Mouse (Mus musculus): Measurements from ENCODE around the gene Ak1. TPM values are rescaled to one million over a fixed set of nuclear protein-coding genes. Genes with fewer than 3 reads are reported as not detected.

Ak1 gene
- polyA plus RNA-seq, 1 experiment from 2014 or later: 79.6 TPM

DNA sequence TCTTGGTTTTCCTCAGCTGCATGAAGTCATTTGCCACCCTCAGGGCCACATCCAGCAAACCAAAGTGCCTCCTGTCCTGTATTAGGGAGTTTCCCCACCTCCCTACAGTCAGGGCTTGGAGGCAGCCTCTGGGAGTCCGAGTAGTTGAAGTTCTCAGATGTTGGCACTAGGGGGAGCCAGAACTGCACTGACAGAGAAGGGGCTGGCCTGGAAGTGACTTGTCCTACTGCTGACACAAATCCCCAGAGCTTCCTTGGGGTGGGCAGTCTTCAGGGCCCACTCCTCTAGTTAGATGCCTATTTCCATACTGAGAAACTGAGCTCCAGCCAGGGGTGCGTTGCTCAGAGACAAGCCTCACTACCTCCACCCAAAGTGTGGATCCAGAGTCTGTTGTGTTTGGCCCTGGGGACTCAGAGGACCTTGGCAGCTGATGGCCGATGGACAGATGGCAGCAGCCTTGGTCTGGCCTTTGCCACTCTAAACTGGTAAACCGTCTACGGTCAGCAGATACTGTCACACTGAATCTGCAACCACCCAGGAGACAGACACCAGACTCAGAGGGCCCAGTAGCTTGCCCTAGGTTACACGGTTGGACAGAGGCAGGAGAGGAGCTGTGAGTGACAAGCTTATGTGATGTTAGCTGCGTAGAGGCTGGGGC is 10.3 kb downstream of the Ak1 start:
- Histone ChIP-seq H3K36me3 (peaks cover 6% of the 10 kb centered on the region; the same call in 1 of the 2 replicates), H3K4me2 (replicated peaks) (no peak overlapping the region), H3K27me3 (no peaks in the 10 kb centered on the region), H3K4me1 (peaks cover 23% of the 10 kb centered on the region), H3K27ac (replicated peaks) (no peak overlapping the region), H3K4me3 (no peak overlapping the region), H3K9me3 (no peaks in the 10 kb centered on the region), H3K9ac (replicated peaks) (no peak overlapping the region)
- WGBS: 57% methylated on average over 7 of the region's 7 CpGs
- peak; percentile 14; the same call in 1 of the 2 replicates for ATAC-seq (replicated peaks)

DNA sequence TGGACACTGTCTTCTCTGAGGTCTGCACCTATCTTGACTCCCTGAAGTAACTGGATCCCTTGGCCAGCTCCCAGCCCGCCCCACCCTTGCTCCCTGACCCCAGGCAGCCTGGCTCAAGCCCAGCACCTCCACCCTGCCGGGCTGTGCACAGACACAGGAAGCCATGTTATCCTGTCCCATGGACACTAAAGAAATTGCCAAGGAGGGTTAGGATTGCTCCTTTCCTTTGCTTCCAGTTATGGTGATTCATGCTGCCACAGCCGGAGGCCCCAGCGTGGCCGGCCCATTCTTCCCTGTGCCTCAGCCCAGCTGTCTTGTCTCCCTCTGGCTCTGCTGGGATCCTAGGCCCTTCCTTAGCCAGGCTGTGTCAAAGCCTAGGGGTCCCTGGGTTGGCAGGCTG is 12.1 kb downstream of the Ak1 start:
- no peak for ATAC-seq (replicated peaks)
- no peak overlapping the region for H3K4me3 ChIP-seq
- H3K9me3 ChIP-seq: no peaks in the 10 kb centered on the region
- peaks cover 10% of the 10 kb centered on the region for H3K4me1 ChIP-seq
- no peak overlapping the region for H3K9ac ChIP-seq (replicated peaks)
- H3K4me2 ChIP-seq (replicated peaks): no peak overlapping the region
- 77% methylated on average over 5 of the region's 5 CpGs for WGBS
- no peaks in the 10 kb centered on the region for H3K27me3 ChIP-seq
- no peak overlapping the region for H3K27ac ChIP-seq (replicated peaks)
- H3K36me3 ChIP-seq: peaks cover 6% of the 10 kb centered on the region; the same call in 1 of the 2 replicates

DNA sequence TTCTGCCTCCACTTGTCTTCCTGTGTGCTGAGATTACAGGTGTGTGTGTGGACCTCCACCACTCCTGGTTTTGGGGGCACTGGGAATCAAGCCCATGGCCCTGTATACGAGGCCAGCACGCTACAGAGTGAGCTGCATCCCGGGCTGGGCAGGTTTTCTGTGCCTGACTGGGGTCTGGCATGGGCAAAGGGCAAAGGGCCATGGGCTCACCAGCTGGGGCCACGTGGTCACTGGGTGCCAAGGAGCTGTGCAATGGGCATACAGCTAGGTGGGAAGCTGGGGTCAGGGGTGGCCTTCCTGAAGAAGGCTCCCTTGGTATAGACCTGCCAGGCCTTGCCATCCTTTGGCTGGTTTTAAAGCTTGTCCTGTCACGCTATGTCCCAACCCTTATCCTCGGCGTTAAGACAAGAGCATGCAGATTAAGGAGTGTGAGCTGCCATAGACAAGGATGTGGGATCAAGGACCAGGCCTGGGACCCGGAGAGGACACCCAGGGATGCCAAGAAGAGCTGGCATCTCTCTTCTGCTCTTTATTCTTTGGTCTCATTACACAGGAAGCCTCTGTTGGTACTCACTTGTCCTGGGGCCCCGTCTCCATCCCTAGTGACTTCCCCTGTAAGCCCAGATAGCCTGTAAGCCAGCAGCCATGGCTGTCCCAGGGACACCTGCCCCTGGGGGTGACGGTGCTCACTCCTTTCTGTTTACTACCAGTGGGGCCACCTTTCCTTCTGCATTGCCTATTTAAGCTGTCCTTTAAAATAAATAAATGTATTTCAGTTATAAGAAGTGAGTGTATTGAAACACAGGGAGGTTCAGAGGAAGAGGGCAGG is 12.9 kb downstream of the Ak1 start:
- 87% methylated on average over 10 of the region's 10 CpGs for whole genome bisulfite sequencing
- ATAC-seq (replicated peaks): no peak
- Histone ChIP-seq H3K9me3 (no peaks in the 10 kb centered on the region), H3K36me3 (peaks cover 6% of the 10 kb centered on the region; the same call in 1 of the 2 replicates), H3K4me1 (peaks cover 2% of the 10 kb centered on the region), H3K27ac (replicated peaks) (no peak overlapping the region), H3K4me2 (replicated peaks) (no peak overlapping the region), H3K27me3 (no peaks in the 10 kb centered on the region), H3K9ac (replicated peaks) (no peak overlapping the region), H3K4me3 (no peak overlapping the region)

DNA sequence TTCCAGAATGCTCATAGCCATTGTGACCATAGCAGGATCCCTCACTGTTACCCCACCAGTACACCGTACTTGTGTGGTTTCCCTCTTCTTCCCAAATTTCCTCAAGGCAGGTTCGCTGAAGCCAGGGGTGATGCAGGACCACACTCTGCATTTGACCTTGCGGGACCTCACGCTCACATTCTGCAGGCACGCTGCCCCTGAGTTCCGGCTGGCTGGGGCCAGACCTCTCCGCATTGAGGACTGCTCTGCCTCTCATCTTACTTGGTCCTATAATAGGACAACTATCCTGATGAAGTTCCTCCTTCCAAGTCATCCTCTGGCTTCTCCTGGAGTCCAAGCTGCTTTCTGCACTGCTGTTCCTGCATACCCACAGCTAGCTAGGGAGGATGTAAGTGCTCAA is 15.1 kb downstream of the Ak1 start:
- no peak overlapping the region for H3K4me3 ChIP-seq
- peaks cover 6% of the 10 kb centered on the region; the same call in 1 of the 2 replicates for H3K36me3 ChIP-seq
- no peaks in the 10 kb centered on the region for H3K4me1 ChIP-seq
- no peak for ATAC-seq (replicated peaks)
- WGBS: 92% methylated on average over 7 of the region's 7 CpGs
- no peak overlapping the region for H3K4me2 ChIP-seq (replicated peaks)
- no peaks in the 10 kb centered on the region for H3K9me3 ChIP-seq
- H3K27ac ChIP-seq (replicated peaks): no peak overlapping the region
- H3K27me3 ChIP-seq: no peaks in the 10 kb centered on the region
- no peak overlapping the region for H3K9ac ChIP-seq (replicated peaks)

DNA sequence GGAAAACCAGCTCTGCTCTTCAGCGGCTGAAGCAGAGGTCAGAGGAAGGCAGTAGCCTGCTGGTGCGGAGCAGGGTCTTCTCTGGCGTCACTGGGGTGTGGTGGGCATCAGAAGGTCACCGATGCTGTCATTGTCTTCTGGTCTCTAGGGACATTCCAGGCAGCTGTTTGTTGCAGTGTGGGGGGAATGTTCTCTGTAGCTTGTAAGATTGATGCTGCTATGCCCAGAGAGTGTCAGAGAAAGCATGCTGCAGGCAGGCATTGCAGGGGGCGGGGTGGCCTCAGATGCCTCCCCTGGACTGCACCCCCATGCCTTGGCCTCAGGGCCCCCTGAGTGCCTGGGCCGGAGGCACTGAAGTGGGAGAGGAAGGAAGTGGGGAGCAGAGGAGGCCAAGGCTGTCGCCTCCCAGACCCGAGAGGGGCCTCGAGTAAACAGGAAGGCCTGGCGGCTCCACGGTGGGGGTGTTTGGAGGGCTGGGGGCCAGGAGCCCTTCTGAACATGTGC is 16.3 kb downstream of the Ak1 start:
- no peak for ATAC-seq (replicated peaks)
- no peak overlapping the region for H3K27ac ChIP-seq (replicated peaks)
- H3K27me3 ChIP-seq: no peaks in the 10 kb centered on the region
- no peaks in the 10 kb centered on the region for H3K4me1 ChIP-seq
- H3K4me2 ChIP-seq (replicated peaks): no peak overlapping the region
- peaks cover 6% of the 10 kb centered on the region; the same call in 1 of the 2 replicates for H3K36me3 ChIP-seq
- H3K9ac ChIP-seq (replicated peaks): no peak overlapping the region
- WGBS: 57% methylated on average over 11 of the region's 11 CpGs
- no peak overlapping the region for H3K4me3 ChIP-seq
- H3K9me3 ChIP-seq: no peaks in the 10 kb centered on the region

DNA sequence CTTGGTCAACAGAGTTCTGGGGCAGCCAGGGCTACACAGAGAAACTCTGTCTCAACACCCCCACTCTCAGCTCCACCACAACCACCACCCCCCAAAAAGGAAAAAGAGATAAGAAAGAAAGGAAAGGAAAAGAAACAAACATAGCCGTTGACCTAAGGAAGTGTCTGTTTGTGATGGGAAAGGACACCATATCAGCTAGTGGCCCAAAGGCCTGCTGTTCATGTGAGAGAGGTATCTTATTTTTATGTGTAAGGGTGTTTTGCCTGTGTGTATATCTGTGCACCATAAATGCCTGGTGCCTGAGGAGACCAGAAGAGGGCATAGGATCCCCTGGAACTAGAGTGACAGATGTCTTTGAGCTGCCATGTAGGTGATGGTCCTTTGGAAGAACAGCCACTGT is 18.1 kb downstream of the Ak1 start:
- Histone ChIP-seq H3K36me3 (no peaks in the 10 kb centered on the region), H3K27ac (replicated peaks) (no peak overlapping the region), H3K4me3 (no peak overlapping the region), H3K9me3 (no peaks in the 10 kb centered on the region), H3K27me3 (no peaks in the 10 kb centered on the region), H3K9ac (replicated peaks) (no peak overlapping the region), H3K4me1 (no peaks in the 10 kb centered on the region), H3K4me2 (replicated peaks) (no peak overlapping the region)
- no peak for ATAC-seq (replicated peaks)
- 91% methylated on average over 1 of the region's 1 CpGs for WGBS

DNA sequence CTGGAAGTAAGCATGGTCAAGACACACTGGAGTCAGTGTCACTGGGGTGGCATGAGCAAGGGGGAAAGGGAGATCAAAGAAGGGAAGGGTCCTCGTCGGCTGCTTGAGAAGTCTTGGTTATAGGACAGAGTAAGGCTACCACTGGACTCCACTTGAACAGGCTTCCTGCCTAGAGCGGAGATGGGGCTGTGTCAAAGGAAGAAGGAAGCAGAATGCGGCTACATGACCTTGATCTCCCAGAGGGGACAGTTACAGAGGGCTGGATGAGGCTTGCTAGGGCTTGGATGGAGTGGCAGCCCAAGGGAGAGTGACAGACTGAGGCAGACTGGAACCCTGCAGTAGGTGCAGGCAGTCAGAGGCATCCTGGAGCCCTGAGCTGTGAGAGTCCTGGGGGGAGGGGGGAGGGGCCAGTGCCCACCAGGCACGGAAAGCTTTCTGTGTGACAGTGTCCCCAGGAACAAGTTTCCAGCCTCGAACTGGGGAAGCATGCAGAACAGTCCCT is 19.0 kb downstream of the Ak1 start:
- no peak overlapping the region for H3K27ac ChIP-seq (replicated peaks)
- no peak overlapping the region for H3K9ac ChIP-seq (replicated peaks)
- no peak overlapping the region for H3K4me2 ChIP-seq (replicated peaks)
- no peak for ATAC-seq (replicated peaks)
- H3K4me3 ChIP-seq: no peak overlapping the region
- no peaks in the 10 kb centered on the region for H3K27me3 ChIP-seq
- no peaks in the 10 kb centered on the region for H3K9me3 ChIP-seq
- WGBS: 69% methylated on average over 6 of the region's 6 CpGs
- no peaks in the 10 kb centered on the region for H3K36me3 ChIP-seq
- H3K4me1 ChIP-seq: no peaks in the 10 kb centered on the region

DNA sequence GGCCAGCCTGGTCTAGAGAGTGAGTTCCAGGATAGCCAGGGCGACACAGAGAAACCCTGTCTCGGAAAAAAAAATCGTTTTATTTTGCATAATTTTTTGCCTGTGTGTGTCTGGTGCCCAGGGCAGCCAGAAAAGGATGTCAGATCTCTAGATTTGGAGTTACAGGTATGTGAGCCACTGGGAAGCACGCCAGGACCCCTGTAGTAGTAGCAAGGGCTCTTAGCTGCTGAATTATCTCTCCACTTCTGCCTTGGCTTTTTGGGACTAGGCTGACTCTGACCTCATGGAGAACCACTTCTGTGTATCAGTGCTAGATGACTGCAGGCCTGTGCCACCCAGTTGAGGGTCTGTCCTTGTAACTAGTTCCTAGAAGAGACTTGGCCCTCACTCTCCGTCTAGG is 20.3 kb downstream of the Ak1 start:
- Histone ChIP-seq H3K9me3 (no peaks in the 10 kb centered on the region), H3K36me3 (no peaks in the 10 kb centered on the region), H3K4me2 (replicated peaks) (no peak overlapping the region), H3K4me3 (no peak overlapping the region), H3K9ac (replicated peaks) (no peak overlapping the region), H3K27ac (replicated peaks) (no peak overlapping the region), H3K4me1 (no peaks in the 10 kb centered on the region), H3K27me3 (no peaks in the 10 kb centered on the region)
- 76% methylated on average over 5 of the region's 5 CpGs for WGBS
- no peak for ATAC-seq (replicated peaks)

DNA sequence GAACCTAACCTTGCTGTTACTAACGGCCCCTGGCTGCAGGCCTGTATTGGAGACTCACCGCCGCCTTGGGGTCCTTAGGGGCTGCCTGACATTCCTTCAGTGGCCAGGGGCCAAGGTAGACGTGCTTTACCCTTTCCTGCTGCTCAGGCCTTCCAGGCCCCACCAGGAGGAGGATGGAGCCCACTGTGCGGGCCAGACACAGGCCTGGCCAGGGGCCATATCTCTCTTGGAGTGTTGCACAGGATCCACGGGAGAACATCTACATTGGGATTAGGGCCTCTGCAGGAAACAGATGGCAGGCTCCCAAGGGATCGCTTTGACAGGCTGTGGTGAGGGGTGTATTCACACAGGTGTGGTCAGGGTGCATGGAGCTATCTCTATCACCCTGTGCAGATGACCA is 21.3 kb downstream of the Ak1 start:
- no peak for ATAC-seq (replicated peaks)
- Histone ChIP-seq H3K9me3 (no peaks in the 10 kb centered on the region), H3K9ac (replicated peaks) (no peak overlapping the region), H3K4me2 (replicated peaks) (no peak overlapping the region), H3K27me3 (no peaks in the 10 kb centered on the region), H3K4me3 (no peak overlapping the region), H3K27ac (replicated peaks) (no peak overlapping the region), H3K36me3 (no peaks in the 10 kb centered on the region), H3K4me1 (no peaks in the 10 kb centered on the region)
- WGBS: 63% methylated on average over 7 of the region's 7 CpGs

DNA sequence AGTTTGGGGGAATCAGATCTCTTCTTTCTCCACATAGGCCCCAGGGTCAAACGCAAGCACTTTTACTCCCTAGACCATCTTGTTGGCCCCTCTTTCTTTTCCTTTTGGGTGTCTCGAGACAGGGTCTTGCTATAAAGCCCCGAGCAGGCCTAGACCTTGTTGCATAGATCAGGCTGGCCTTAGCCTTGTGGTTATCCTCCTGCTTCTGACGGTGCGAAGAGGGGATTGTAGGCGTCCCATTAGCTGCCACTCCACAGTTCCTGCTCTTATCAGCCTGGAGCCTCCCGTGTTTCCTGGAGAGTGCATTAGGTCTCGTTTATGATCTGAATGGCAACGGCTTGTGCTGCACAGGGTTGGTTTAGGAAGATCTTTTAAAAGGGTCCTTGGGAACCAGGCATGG is 22.5 kb downstream of the Ak1 start:
- Histone ChIP-seq H3K36me3 (no peaks in the 10 kb centered on the region), H3K27ac (replicated peaks) (no peak overlapping the region), H3K9me3 (no peaks in the 10 kb centered on the region), H3K9ac (replicated peaks) (no peak overlapping the region), H3K4me2 (replicated peaks) (no peak overlapping the region), H3K4me1 (no peaks in the 10 kb centered on the region), H3K27me3 (no peaks in the 10 kb centered on the region), H3K4me3 (no peak overlapping the region)
- 80% methylated on average over 9 of the region's 9 CpGs for WGBS
- no peak for ATAC-seq (replicated peaks)

DNA sequence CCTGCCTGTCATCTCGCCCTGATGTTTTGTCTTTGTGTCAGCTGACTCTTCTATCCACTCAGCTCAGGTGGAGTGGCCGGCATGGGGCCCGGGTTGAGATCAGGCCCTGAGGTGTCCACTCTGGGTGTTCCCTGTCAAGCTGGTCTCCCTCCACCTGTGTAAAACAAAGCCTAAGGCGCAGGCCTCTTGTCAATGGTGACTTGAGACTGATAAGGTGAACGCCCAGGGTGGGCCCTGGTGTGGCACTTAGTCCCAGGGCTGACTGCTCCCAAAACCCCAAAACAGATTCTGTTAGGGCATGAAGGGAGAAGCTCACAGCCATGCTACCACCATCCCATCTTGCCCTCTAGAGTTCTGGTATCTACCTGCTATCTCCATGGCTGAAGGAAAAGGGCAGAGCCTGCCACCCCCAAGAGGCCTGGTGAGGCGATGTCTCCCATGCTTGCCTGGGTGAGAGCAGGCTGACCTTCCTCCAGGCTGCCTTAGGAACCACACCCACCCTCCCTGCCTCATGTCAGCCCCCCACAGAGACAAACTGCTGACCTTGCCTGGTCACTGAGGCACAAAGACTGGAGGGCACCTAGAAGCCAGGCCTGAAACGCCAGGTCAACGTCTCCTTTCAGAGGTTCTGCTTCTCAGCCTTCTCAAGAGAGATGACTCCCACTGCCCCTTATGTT is 23.4 kb downstream of the Ak1 start:
- no peak overlapping the region for H3K4me3 ChIP-seq
- 86% methylated on average over 8 of the region's 8 CpGs for WGBS
- no peaks in the 10 kb centered on the region for H3K9me3 ChIP-seq
- no peak overlapping the region for H3K27ac ChIP-seq (replicated peaks)
- H3K27me3 ChIP-seq: no peaks in the 10 kb centered on the region
- H3K4me1 ChIP-seq: no peaks in the 10 kb centered on the region
- H3K36me3 ChIP-seq: no peaks in the 10 kb centered on the region
- no peak overlapping the region for H3K9ac ChIP-seq (replicated peaks)
- no peak overlapping the region for H3K4me2 ChIP-seq (replicated peaks)
- no peak for ATAC-seq (replicated peaks)

DNA sequence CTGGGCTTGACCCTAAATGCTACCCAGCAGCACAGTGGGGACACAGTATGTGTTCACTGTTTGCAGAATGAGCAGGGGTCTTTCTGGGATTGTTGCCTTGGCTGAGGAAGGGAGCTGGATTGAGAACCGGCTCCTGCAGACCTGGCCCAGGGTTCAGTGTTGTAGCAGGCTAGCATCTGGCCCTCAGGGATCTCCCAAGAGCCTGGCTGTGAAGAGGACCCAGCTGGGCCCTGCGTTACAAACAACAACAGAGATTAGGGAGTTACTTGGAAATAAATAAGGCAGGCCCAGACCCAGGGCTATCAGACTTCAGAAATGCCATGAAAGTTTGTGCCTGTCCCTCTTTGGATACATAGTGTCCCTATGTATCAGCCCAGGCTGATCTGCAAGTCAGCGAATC is 24.1 kb downstream of the Ak1 start:
- H3K27ac ChIP-seq (replicated peaks): no peak overlapping the region
- ATAC-seq (replicated peaks): no peak
- H3K4me1 ChIP-seq: no peaks in the 10 kb centered on the region
- no peak overlapping the region for H3K4me3 ChIP-seq
- WGBS: 66% methylated on average over 3 of the region's 3 CpGs
- H3K9me3 ChIP-seq: no peaks in the 10 kb centered on the region
- no peaks in the 10 kb centered on the region for H3K27me3 ChIP-seq
- H3K36me3 ChIP-seq: no peaks in the 10 kb centered on the region
- no peak overlapping the region for H3K9ac ChIP-seq (replicated peaks)
- H3K4me2 ChIP-seq (replicated peaks): no peak overlapping the region

All from forebrain, embryonic 15.5 days (tissue).